Mouse (Mus musculus) ES-E14 (cell line): ENCODE measurements around the gene Slc35d2. TPM values are rescaled to one million over a fixed set of nuclear protein-coding genes. Genes with fewer than 3 reads are reported as not detected.

Experiments
- DNase-seq: peaks from one replicate; pipeline ENCODE4 v3.0.0-alpha.2; 2013; ENCODE audit warnings: low read depth, low spot score
- H3K27ac ChIP-seq: 2 replicates; pipeline ENCODE4 v1.5.1; 2012; ENCODE audit warnings: low read depth, mild to moderate bottlenecking, low read length, moderate library complexity, mixed read lengths; ENCODE audit not compliant: poor library complexity, insufficient read depth, severe bottlenecking
- H3K36me3 ChIP-seq: 2 replicates; pipeline ENCODE4 v1.6.1; 2012; ENCODE audit warnings: mild to moderate bottlenecking, low read length, moderate library complexity, mixed read lengths; ENCODE audit not compliant: control insufficient read depth, poor library complexity, insufficient read depth, severe bottlenecking
- H3K4me1 ChIP-seq, 2 experiments: fragments of 150-350 bp in 1 of 2; sonication (generic) in 1 of 2; 2 replicates each; pipeline ENCODE4 v1.6.1; 2012; ENCODE audit warnings: low read length in 2 of 2, mild to moderate bottlenecking in 1 of 2, mixed read lengths in 1 of 2; ENCODE audit not compliant: control insufficient read depth in 2 of 2, insufficient read depth in 2 of 2, poor library complexity in 1 of 2
- H3K4me3 ChIP-seq, 2 experiments: fragments of 150-350 bp in 1 of 2; sonication (generic) in 1 of 2; 2 replicates each; pipeline ENCODE4 v1.5.1; 2012; ENCODE audit warnings: low read length in 2 of 2, low read depth in 1 of 2, mild to moderate bottlenecking in 1 of 2, mixed read lengths in 1 of 2; ENCODE audit not compliant: insufficient read depth in 1 of 2, poor library complexity in 1 of 2, severe bottlenecking in 1 of 2
- H3K9ac ChIP-seq: 2 replicates; pipeline ENCODE4 v1.6.1; 2012; ENCODE audit warnings: low read depth, mild to moderate bottlenecking, low read length, mixed read lengths; ENCODE audit not compliant: poor library complexity, insufficient read depth, severe bottlenecking
- H3K9me3 ChIP-seq: fragments of 150-350 bp; sonication (generic); 2 replicates; pipeline ENCODE4 v1.6.1; 2012; ENCODE audit warnings: low read depth, mild to moderate bottlenecking, low read length; ENCODE audit not compliant: control insufficient read depth, insufficient read depth
- CHD2 ChIP-seq: IDR thresholded peaks from 2 replicates; pipeline ENCODE4 v1.6.1; 2014; ENCODE audit warnings: mild to moderate bottlenecking, low read depth, low read length, inconsistent platforms
- HCFC1 ChIP-seq: IDR thresholded peaks from 2 replicates; pipeline ENCODE4 v1.6.1; 2012; ENCODE audit warnings: low read length, inconsistent platforms, borderline replicate concordance; ENCODE audit not compliant: insufficient read depth
- MAFK ChIP-seq: IDR thresholded peaks from 2 replicates; pipeline ENCODE4 v1.6.1; 2014; ENCODE audit warnings: mild to moderate bottlenecking, low read depth, low read length, inconsistent platforms; ENCODE audit not compliant: insufficient read depth
- ZC3H11A ChIP-seq: IDR thresholded peaks from 2 replicates; pipeline ENCODE4 v1.6.1; 2012; ENCODE audit warnings: low read depth, mild to moderate bottlenecking, inconsistent platforms, low read length, borderline replicate concordance
- ZNF384 ChIP-seq: IDR thresholded peaks from 2 replicates; pipeline ENCODE4 v1.6.1; 2012; ENCODE audit warnings: low read depth, low read length, inconsistent platforms
- in situ Hi-C, 2 experiments: fragments of 600-800 bp; cut with MboI; formaldehyde crosslinking; loops; one replicate each; pipeline ENCODE4 v1.15.1; 2025; ENCODE audit warnings: low sequenced_read_pairs in 2 of 2, inconsistent platforms in 1 of 2; ENCODE audit not compliant: unreplicated experiment in 2 of 2
- total RNA-seq: library from RNA; depleted of rRNA; stranded (reverse); fragments of 300-350 nt; gene quantifications from 2 replicates; pipeline ENCODE4 v1.2.3, GENCODE M21; 2012

Slc35d2 gene
- total RNA-seq, 1 experiment, result 7.1 TPM

GRCm38 (mm10) chr13:64081012-64081919 is 47.9 kb downstream of the Slc35d2 start:
- no peak overlapping the region; the same call in 1 of the 2 replicates for H3K9ac ChIP-seq
- in situ Hi-C loops, result no loop called here
- H3K4me1 ChIP-seq, result peaks cover 4 to 14% of the 10 kb centered on the region in 2 experiments; a peak in 3 of 4 replicates
- H3K36me3 ChIP-seq, result no peaks in the 10 kb centered on the region
- no peak for TF ChIP-seq MAFK
- no peak for TF ChIP-seq ZC3H11A
- TF ChIP-seq HCFC1, result no peak
- no peak for TF ChIP-seq CHD2
- no peak for TF ChIP-seq ZNF384
- no peak for DNase-seq
- H3K9me3 ChIP-seq, result no peaks in the 10 kb centered on the region
- H3K27ac ChIP-seq, result peak overlapping the region; percentile 2; the same call in 1 of the 2 replicates
- no peak overlapping the region for H3K4me3 ChIP-seq

DNA sequence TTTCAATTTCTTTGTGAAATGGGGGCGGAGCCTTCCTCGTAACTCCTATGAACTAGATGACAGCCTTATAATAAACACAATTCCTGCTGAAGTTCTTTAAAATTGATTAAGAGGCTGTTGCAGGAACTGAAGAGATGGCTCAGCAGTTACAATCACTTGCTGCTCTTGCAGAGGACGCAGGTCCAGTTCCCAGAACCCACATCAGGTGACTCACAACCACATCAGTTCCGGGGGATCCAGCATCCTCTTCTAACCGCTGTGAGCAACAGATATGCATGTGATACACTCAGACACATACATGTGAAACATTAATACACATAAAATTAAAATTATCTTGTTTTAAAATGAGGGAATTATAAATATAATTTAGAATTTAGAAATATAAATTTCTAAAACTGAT is 51.6 kb downstream of the Slc35d2 start:
- Histone ChIP-seq H3K36me3 (no peaks in the 10 kb centered on the region), H3K9ac (no peak overlapping the region), H3K4me3 (no peak overlapping the region), H3K4me1 (peaks cover 4 to 14% of the 10 kb centered on the region in 2 experiments; a peak in 3 of 4 replicates), H3K27ac (no peak overlapping the region), H3K9me3 (no peaks in the 10 kb centered on the region)
- TF ChIP-seq CHD2 (no peak), MAFK (no peak), ZC3H11A (no peak), ZNF384 (no peak), HCFC1 (no peak)
- in situ Hi-C loops, result no loop called here
- no peak for DNase-seq

GRCm38 (mm10) chr13:64076074-64076473 is 53.1 kb downstream of the Slc35d2 start:
- H3K4me1 ChIP-seq, result peaks cover 2 to 8% of the 10 kb centered on the region in 2 experiments; a peak in 2 of 4 replicates
- no peak overlapping the region for H3K4me3 ChIP-seq
- H3K9me3 ChIP-seq, result no peaks in the 10 kb centered on the region
- DNase-seq, result no peak
- no peak overlapping the region for H3K9ac ChIP-seq
- TF ChIP-seq HCFC1 (no peak), MAFK (no peak)
- no peak overlapping the region for H3K27ac ChIP-seq
- in situ Hi-C loops, result no loop called here
- H3K36me3 ChIP-seq, result no peaks in the 10 kb centered on the region

DNA sequence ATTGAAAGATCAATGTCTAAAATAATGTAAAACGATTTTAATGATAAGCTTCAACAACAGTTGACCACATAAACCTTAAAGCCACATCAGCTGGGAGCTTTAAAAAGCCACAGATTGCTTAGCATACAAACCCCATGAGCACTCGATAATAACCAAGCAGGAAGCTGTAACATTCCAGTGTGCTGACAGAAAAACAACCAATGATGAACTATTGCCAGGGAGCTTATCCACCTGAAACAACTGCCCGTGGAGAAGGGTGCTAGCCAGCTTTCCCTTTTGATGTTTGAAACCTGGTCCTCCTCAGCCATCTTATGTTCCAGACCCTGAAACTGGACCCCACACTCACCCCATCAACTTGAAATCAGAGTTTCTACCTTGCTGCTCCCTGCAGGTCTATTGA is 62.5 kb downstream of the Slc35d2 start:
- H3K9me3 ChIP-seq, result no peaks in the 10 kb centered on the region
- no peaks in the 10 kb centered on the region for H3K4me1 ChIP-seq
- H3K27ac ChIP-seq, result no peak overlapping the region
- no peaks in the 10 kb centered on the region for H3K36me3 ChIP-seq
- no peak overlapping the region for H3K9ac ChIP-seq
- TF ChIP-seq MAFK (no peak), HCFC1 (no peak), CHD2 (no peak), ZNF384 (no peak)
- no peak for DNase-seq
- no peak overlapping the region for H3K4me3 ChIP-seq
- in situ Hi-C loops, result no loop called here

GRCm38 (mm10) chr13:64064276-64064675 is 64.9 kb downstream of the Slc35d2 start:
- H3K4me1 ChIP-seq, result no peaks in the 10 kb centered on the region
- H3K4me3 ChIP-seq, result no peak overlapping the region
- no peaks in the 10 kb centered on the region for H3K36me3 ChIP-seq
- TF ChIP-seq ZNF384 (no peak), CHD2 (no peak), HCFC1 (no peak), ZC3H11A (no peak), MAFK (no peak)
- no peak overlapping the region for H3K27ac ChIP-seq
- in situ Hi-C loops, result no loop called here
- no peak for DNase-seq
- no peak overlapping the region for H3K9ac ChIP-seq
- H3K9me3 ChIP-seq, result no peaks in the 10 kb centered on the region
